ENCODE assay signal across 20 mouse cellular contexts in the genomic region with DNA sequence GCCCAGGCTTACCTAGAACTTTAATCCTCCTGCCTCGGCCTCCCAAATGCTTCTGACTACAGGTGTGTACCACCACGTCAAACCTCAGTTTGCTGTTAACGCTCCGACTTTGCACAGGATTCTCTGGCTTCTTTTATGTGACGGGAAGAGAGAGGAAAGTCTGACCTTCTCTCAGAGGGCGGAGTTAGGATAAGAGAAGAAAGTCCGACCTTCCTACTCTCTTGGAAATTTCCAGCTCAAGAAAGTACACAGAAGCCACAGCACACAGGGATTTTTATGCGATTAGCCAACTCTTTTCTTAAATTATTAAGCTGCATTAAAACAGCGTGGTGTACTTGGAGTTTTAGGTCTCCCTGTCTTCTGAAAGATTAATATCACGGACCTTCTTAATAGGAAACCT. TPM values are rescaled to one million over a fixed set of nuclear protein-coding genes. Genes with fewer than 3 reads are reported as not detected.
"Had no signal": no experiment of that assay in that cellular context is flagged by ENCODE, and none has a peak within 500 bp of the region (broad histone marks: within the 10 kb centered on the region; RNA-seq: fewer than 3 reads in every experiment).

No protein-coding gene starts in this region.

- ATAC-seq: midbrain, embryonic 16.5 days had no signal

- H3K4me2 ChIP-seq: limb, embryonic 12.5 days; midbrain, embryonic 12.5 days; neural tube, embryonic 13.5 days had no signal

- H3K9ac ChIP-seq: limb, embryonic 12.5 days; liver, embryonic 14.5 days; midbrain, embryonic 12.5 days; neural tube, embryonic 13.5 days had no signal

- DNase-seq: layer of hippocampus, adult 9-11 months; layer of hippocampus, postnatal 36 days; lung, adult 18-20 months; retina, postnatal 1 day; right cerebral cortex, postnatal 4 days; spleen, adult 18-20 months; thymus, postnatal 36 days had no signal

- H3K27me3 ChIP-seq: limb, embryonic 12.5 days; midbrain, embryonic 12.5 days; neural tube, embryonic 13.5 days had no signal

- H3K27ac ChIP-seq: limb, embryonic 12.5 days; liver, embryonic 14.5 days; midbrain, embryonic 12.5 days; neural tube, embryonic 13.5 days had no signal

- H3K4me3 ChIP-seq: limb, embryonic 12.5 days; midbrain, embryonic 12.5 days; neural tube, embryonic 13.5 days had no signal

- H3K36me3 ChIP-seq: midbrain, embryonic 12.5 days; neural tube, embryonic 13.5 days had no signal

- H3K9me3 ChIP-seq: limb, embryonic 12.5 days; midbrain, embryonic 12.5 days; neural tube, embryonic 13.5 days had no signal

- H3K4me1 ChIP-seq: midbrain, embryonic 12.5 days had no signal

RNA-seq across cellular contexts. Expression of a gene that starts 26.4 kb away (rescaled TPM):
- total RNA-seq: liver, adult 2 months had no signal
- polyA plus RNA-seq: liver, adult 2 months; lung, embryonic 16.5 days; thymus, postnatal 0 days had no signal

RNA-seq across cellular contexts. Expression of a gene that starts 38.0 kb away (rescaled TPM):
- total RNA-seq: layer of hippocampus, adult 18-20 months; layer of hippocampus, postnatal 36 days; left cerebral cortex, adult 8-10 months; left cerebral cortex, postnatal 25 days; liver, adult 2 months; megakaryocyte-erythroid progenitor cell, adult 5-6 weeks had no signal
- polyA plus RNA-seq: limb, embryonic 12.5 days; liver, adult 2 months; liver, embryonic 14.5 days; lung, embryonic 16.5 days; midbrain, embryonic 12.5 days; midbrain, embryonic 16.5 days; neural tube, embryonic 13.5 days; stomach, embryonic 14.5 days; thymus, postnatal 0 days had no signal

RNA-seq across cellular contexts. Expression of a gene that starts 45.9 kb away (rescaled TPM):
- total RNA-seq: layer of hippocampus, adult 18-20 months; layer of hippocampus, postnatal 36 days; left cerebral cortex, adult 8-10 months; left cerebral cortex, postnatal 25 days; liver, adult 2 months; megakaryocyte-erythroid progenitor cell, adult 5-6 weeks had no signal
- polyA plus RNA-seq: limb, embryonic 12.5 days; liver, adult 2 months; liver, embryonic 14.5 days; midbrain, embryonic 12.5 days; midbrain, embryonic 16.5 days; neural tube, embryonic 13.5 days; stomach, embryonic 14.5 days had no signal

RNA-seq across cellular contexts. Expression of a gene that starts 55.4 kb away (rescaled TPM):
- total RNA-seq: layer of hippocampus, adult 18-20 months; layer of hippocampus, postnatal 36 days; left cerebral cortex, adult 8-10 months; left cerebral cortex, postnatal 25 days; liver, adult 2 months; megakaryocyte-erythroid progenitor cell, adult 5-6 weeks had no signal
- polyA plus RNA-seq: limb, embryonic 12.5 days; liver, adult 2 months; liver, embryonic 14.5 days; lung, embryonic 16.5 days; midbrain, embryonic 12.5 days; midbrain, embryonic 16.5 days; neural tube, embryonic 13.5 days; stomach, embryonic 14.5 days; thymus, postnatal 0 days had no signal
